Mouse (Mus musculus) left cerebral cortex, postnatal 10 days (tissue): ENCODE data around the gene Prkcg. TPM values are rescaled to one million over a fixed set of nuclear protein-coding genes. Genes with fewer than 3 reads are reported as not detected.

ENCODE experiments used
- DNase-seq, 2 experiments: peaks; one replicate each; pipeline ENCODE4 v3.0.0; 2021 to 2022; ENCODE audit warnings: low spot score in 2 of 2, mixed read lengths in 1 of 2; ENCODE audit errors: extremely low spot score in 1 of 2
- intact Hi-C: fragments of 180-260 bp; cut with DNase I; formaldehyde crosslinking; loops from one replicate; pipeline ENCODE4 v1.15.1; 2025
- total RNA-seq, 2 experiments: library from RNA; stranded (reverse); gene quantifications; 2 replicates each; pipeline ENCODE4 v1.2.3; 2021

Gene Prkcg
- total RNA-seq, 2 experiments from 2014 or later: 323 to 329 TPM

DNA sequence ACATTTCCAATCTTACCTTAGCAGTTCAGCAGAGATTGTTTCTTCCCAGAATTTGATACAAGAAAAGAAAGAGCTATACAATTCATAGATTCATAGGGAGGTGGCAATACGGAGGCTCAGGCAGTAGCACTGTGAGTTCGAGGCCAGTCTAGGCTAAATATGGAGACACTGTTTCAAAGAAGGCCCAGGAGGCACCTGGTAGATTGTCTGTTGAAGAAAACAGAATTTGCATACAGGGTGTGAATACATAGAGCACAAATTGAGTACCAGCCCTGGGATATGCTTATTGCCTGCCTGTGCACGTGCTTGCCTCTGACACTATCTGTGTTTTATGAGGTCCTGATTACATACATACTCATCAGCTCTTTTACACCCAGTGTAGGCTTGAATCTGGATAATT, 17.4 kb downstream of the Prkcg start:
- DNase-seq: no peak
- intact Hi-C loops: loop anchor here (10.0 kb wide), 1 partner anchor 82 kb away; no protein-coding TSS in a partner anchor

GRCm38 (mm10) chr7:3308646-3309045, 19.7 kb downstream of the Prkcg start:
- DNase-seq: no peak
- intact Hi-C loops: loop anchor here (10.0 kb wide), 1 partner anchor 84 kb away; no protein-coding TSS in a partner anchor

DNA sequence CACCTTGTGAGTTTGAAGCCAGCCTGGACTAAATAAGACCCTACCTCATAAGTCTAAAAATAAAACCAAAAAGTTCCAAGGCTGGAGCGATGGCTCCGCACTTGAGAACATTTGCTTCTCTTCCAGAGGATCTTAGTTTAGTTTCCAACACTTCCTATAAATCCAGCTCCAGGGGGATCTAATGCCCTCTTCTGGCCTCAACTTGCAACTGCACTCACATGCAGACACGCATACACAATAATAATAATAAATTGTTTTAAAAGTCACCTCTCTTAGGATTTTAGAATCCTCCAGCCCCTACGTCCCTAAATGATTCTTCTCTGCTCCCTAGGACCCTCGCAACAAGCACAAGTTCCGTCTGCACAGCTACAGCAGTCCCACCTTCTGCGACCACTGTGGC, 21.3 kb downstream of the Prkcg start:
- intact Hi-C loops: no loop called here
- DNase-seq: no peak

GRCm38 (mm10) chr7:3313571-3313970, 24.6 kb downstream of the Prkcg start:
- intact Hi-C loops: no loop called here

DNA sequence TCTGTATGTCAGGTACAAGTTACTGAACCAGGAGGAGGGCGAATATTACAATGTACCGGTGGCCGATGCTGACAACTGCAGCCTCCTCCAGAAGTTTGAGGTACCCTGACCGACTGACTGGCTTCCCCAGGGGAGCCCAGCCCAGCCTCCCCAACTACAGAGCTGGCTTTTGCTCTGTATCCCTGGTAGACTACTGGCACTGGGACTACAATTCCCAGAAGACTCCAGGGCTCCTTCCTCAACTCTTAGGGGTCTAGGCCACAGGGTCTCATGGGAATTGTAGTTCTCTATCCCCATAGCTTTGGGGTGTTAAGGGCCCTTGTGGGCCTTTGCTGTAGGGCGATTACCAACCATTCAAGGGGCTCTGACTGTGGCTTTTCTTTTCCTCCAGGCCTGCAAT, 25.1 kb downstream of the Prkcg start:
- no peak for DNase-seq
- intact Hi-C loops: no loop called here

More at GRCm38 (mm10) chr7:3313571-3313970, 24.6 kb downstream of the Prkcg start:
- DNase-seq: no peak

DNA sequence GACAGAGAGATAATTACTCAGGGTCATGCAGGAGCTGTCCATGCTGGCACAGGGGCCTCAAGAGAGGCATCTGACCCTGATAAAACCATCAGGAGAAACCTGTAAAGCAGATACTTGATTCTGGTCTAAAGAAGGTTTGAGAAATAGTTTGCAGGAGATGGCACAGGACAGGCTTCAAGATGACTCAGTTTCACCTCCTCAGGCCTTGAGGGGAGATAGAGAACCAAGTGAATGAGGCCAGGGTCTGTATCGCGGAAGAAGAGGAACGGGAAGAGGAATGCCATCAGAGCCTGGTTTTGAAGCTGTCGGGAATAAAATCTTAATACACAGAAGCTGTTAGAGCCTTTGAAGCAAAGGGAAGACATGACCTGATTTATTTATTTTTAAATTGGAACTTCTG, 28.7 kb downstream of the Prkcg start:
- intact Hi-C loops: no loop called here
- no peak for DNase-seq

GRCm38 (mm10) chr7:3320856-3321255, 31.9 kb downstream of the Prkcg start:
- intact Hi-C loops: no loop called here
- no peak for DNase-seq

DNA sequence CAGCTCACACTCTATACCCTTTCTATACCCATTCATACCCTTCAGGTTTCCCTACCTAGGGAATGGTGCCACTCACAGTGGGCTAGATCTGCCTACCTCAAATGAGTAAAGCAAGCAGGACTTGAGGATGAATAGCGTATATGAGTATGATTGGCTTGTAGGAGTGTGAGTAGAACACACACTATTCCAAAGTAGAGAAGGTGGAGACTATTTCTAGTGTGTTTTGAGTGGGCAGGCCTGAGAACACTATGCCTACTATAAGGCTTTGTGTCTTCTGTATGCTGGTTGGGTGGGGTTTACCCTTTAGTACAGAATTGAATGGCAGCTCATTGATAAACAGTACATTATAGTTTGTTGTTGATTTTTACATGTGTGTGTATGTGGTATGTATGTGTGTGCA, 34.8 kb downstream of the Prkcg start:
- intact Hi-C loops: no loop called here
- DNase-seq: no peak

DNA sequence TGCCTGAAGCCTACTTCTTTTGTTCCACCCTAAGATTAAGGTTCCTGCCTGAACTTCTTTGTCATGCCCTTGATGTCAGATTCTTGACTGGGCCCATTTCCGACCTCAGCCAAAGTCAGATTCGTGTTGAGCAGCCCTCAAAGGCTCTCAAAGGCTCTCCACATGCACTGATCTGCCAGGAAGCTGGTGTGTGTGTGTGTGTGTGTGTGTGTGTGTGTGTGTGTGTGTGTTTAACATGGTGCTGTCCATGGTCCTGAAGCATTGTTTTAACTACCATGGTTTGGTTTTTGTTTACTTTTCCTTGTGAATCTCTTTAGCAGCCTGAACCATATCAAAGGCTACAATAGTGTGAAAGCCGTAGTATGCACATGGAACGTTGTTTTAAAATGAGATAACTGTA, 39.0 kb downstream of the Prkcg start:
- intact Hi-C loops: no loop called here
- no peak for DNase-seq

- intact Hi-C loops: loop anchor here (2.0 kb wide), 1 partner anchor 119 kb away; no protein-coding TSS in a partner anchor
- peak; percentile 80 to 81 for DNase-seq
Observed at GRCm38 (mm10) chr7:3329776-3330546, 41.0 kb downstream of the Prkcg start.

DNA sequence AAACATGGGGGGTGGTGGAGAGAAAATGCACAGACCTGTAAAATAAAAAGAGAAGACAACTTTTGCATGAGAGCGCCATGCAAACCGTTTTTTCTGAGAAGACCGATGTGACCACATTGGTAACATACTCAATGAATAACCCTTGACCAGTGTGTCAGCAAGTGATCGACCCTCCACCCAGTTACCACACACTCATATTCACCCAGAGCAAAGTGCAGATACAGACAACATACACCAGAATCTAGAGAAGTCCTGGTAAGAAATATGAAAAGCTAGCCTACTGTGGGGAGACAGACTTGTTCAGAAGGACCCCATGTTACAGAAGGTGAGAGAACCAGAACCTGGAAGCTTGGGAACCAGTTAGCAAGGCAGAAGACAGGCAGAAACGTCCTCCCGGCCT, 42.2 kb downstream of the Prkcg start:
- intact Hi-C loops: loop anchor here (2.0 kb wide), 1 partner anchor 118 kb away; no protein-coding TSS in a partner anchor

GRCm38 (mm10) chr7:3331581-3332223, 42.7 kb downstream of the Prkcg start:
- DNase-seq: peak; percentile 83 to 90
- intact Hi-C loops: loop anchor here (2.0 kb wide), 1 partner anchor 117 kb away; no protein-coding TSS in a partner anchor

More for the DNA sequence above, 42.2 kb downstream of the Prkcg start:
- no peak for DNase-seq

GRCm38 (mm10) chr7:3332224-3332615, 43.2 kb downstream of the Prkcg start:
- intact Hi-C loops: no loop called here
- no peak for DNase-seq

DNA sequence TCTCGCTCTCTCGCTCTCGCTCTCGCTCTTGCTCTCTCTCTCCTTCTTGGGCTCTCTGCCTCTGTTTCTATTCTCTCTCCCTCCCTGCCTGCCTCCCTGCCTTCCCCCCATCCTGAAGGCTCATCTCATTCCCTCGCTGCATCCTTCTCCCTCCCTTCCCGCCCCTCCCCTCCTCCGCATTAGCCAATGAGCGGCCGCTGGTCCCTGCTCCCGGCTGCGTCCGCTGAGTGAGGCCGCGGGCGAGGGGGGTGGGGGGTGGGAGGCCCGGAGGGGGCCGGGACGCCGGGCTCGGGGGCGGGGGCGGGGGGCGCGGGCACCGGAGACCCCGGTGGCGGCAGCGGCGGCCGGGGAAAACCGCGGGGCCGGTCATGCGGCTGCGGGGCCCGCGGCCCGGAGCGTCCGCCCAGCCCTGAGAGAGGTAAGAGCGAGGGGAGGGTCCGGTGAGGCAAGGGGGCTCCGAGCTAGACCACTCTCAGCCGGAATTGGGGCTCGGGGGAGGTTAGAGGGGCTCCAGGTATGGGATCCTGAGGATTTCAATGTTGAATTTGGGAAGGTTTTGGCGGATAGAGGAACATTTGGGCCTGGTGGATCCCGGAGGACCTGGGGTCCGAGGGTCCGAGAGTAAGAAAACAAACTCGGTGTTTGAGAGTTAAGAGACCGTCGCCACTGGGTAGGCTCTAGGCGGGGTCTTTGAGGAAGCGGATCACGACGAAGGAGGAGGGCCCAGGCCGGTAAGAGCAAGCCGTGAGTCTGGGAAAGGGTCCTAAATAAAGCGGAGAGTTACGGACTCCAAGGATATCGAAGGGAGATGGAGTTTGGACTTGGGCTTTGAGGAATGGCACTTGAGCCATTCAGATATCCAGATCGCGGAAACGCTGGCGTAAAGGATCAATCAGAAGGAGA, 43.9 kb downstream of the Prkcg start, which contains the start of gene Cacng7:
Gene Cacng7, plus strand, starts transcription at position 337 of the 903 bp plus-strand sequence.
- peak in 1 of 2 experiments; percentile 75 for DNase-seq
- intact Hi-C loops: no loop called here

GRCm38 (mm10) chr7:3333542-3333941, 44.6 kb downstream of the Prkcg start:
- intact Hi-C loops: no loop called here
- no peak for DNase-seq

- no peak for DNase-seq
- intact Hi-C loops: no loop called here
Observed at GRCm38 (mm10) chr7:3336412-3336811, 47.4 kb downstream of the Prkcg start.

DNA sequence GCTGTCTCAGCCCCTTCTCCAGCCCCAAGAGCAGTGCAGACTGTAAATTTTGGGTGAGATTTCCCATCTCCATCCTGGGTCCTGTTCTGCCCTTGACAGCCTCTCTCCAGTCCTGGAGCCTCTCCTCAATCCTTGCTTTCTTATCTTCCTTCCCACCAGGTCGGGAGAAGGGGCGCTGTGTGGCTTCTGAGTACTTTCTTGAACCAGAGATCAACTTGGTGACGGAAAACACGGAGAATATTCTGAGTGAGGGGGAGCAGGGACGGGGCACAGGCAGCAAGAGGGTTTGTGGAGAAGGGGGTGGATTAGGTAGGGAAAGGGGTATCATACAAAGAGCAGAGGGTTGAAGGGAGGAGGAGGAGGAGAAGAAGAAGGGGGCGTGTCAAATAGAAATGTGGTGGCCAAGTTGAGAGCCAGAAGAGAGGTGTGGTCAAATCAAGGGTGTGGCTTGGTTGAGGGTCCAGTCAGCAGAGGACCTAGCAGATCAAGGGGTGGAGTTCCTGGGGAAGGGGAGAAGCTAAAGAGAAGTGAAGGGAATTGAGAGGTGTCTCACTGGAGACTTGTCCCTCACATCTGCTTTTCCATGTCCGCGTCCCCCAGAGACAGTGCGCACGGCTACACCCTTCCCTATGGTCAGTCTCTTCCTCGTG, 49.4 kb downstream of the Prkcg start:
- DNase-seq: no peak
- intact Hi-C loops: no loop called here

- intact Hi-C loops: no loop called here
- DNase-seq: no peak
Observed at GRCm38 (mm10) chr7:3339010-3339409, 50.0 kb downstream of the Prkcg start.

- intact Hi-C loops: no loop called here
- no peak for DNase-seq
Observed at GRCm38 (mm10) chr7:3343861-3344260, 54.9 kb downstream of the Prkcg start.
